In the genomic region with DNA sequence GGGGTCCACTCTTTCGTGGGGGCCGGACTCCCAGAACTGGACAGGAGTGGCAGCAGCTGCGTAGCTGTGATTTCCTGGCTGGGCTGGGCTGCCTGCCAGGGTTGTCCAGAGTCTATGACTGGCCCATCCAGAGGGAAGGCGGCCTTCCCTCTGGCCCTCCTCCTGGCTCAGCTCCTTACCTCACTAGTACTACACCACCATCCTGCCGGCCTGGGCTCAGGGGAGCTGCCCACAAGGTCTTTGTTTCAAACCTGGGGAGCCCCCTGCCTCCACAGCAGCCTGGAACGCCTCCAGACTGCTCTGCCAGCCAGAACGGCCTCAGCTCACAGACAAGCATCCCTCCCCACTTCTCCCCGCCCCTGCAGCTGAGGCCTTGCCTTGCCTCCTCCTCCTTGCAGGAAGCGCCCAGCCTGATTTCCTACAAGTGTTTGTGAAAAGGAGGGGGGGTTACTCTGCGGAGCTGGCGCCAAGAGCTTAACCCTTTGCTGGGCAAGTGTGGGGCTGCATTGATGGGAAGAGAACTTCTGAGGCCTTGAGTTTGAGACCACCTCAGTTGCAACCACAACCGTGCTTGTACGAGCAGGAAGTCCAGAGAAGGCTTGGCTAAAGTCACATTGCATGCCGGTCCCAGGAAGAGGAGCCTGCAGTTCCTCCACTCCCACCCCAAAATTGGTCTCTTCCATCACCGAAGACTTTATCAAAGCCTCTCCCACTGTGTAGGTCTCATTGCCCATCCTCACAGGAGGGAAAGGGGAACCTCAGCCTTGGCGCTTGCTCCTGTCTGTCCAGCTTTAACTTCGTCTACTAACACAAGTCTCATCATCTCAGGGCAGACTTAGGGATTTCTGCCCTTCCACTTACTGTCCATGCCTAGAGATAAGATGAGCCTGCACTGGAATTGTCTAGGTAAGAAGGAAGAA, we compare ENCODE assay signal across 8 mouse cellular contexts. TPM values are rescaled to one million over a fixed set of nuclear protein-coding genes. Genes with fewer than 3 reads are reported as not detected.
DNase-seq lines count a peak whose midpoint lies in the region; ATAC-seq and TF ChIP-seq lines count a peak whose summit lies in the region.

Gene Akna, minus strand, starts transcription at position 315 of the 920 bp plus-strand sequence.

- peaks cover 73% of the 10 kb centered on the region for H3K4me1 ChIP-seq in heart, embryonic 10.5 days
- H3K4me1 ChIP-seq in kidney, embryonic 14.5 days (ENCODE audit: control insufficient read depth, insufficient read depth, low read length): peaks cover 44% of the 10 kb centered on the region
- 0 out of 2 replicates have a peak, but pooled peaks cover 4% of the 10 kb centered on the region for H3K4me1 ChIP-seq in midbrain, postnatal 0 days (ENCODE audit: insufficient read depth, low read length)

- H3K36me3 ChIP-seq in heart, embryonic 10.5 days: no peaks in the 10 kb centered on the region
- H3K36me3 ChIP-seq in kidney, embryonic 14.5 days (ENCODE audit: control insufficient read depth, insufficient read depth, low read length): no peaks in the 10 kb centered on the region
- H3K36me3 ChIP-seq in midbrain, postnatal 0 days (ENCODE audit: insufficient read depth, low read length): no peaks in the 10 kb centered on the region

- peaks cover 15% of the 10 kb centered on the region; the same call in 1 of the 2 replicates for H3K27me3 ChIP-seq in heart, embryonic 10.5 days (ENCODE audit: insufficient read depth, poor library complexity, severe bottlenecking)
- H3K27me3 ChIP-seq in kidney, embryonic 14.5 days (ENCODE audit: control insufficient read depth, insufficient read depth, low read length): no peaks in the 10 kb centered on the region
- no peaks in the 10 kb centered on the region for H3K27me3 ChIP-seq in midbrain, postnatal 0 days (ENCODE audit: insufficient read depth, low read length)

- 9% methylated on average over 17 of the region's 17 CpGs for WGBS in heart, embryonic 10.5 days
- 9% methylated on average over 17 of the region's 17 CpGs for WGBS in kidney, embryonic 14.5 days
- WGBS in midbrain, postnatal 0 days: 21% methylated on average over 17 of the region's 17 CpGs

- TF ChIP-seq CTCF in midbrain, postnatal 0 days (IDR thresholded peaks at IDR 0.05): no peak

- H3K4me2 ChIP-seq in kidney, embryonic 14.5 days (replicated peaks; ENCODE audit: low read depth, low read length): peak within 1 kb of the TSS; percentile 62
- peak within 1 kb of the TSS; percentile 21; the same call in 1 of the 2 replicates for H3K4me2 ChIP-seq in midbrain, postnatal 0 days (ENCODE audit: low read depth, low read length, poor library complexity, severe bottlenecking)

- H3K4me3 ChIP-seq in heart, embryonic 10.5 days: peak within 1 kb of the TSS; percentile 45
- peak within 1 kb of the TSS; percentile 36 for H3K4me3 ChIP-seq in kidney, embryonic 14.5 days (ENCODE audit: low read length)
- no peak within 1 kb of the TSS for H3K4me3 ChIP-seq in midbrain, postnatal 0 days (ENCODE audit: low read depth, low read length)

- H3K9ac ChIP-seq in kidney, embryonic 14.5 days (ENCODE audit: low read depth, low read length): peak within 1 kb of the TSS; percentile 54
- H3K9ac ChIP-seq in midbrain, postnatal 0 days (replicated peaks; ENCODE audit: low read length, poor library complexity, severe bottlenecking): no peak within 1 kb of the TSS

- H3K27ac ChIP-seq in heart, embryonic 10.5 days: peak within 1 kb of the TSS; percentile 87
- H3K27ac ChIP-seq in kidney, embryonic 14.5 days (ENCODE audit: low read depth, low read length): peak within 1 kb of the TSS; percentile 88
- H3K27ac ChIP-seq in midbrain, postnatal 0 days (ENCODE audit: low read depth, low read length): peak within 1 kb of the TSS; percentile 8; the same call in 1 of the 2 replicates

- no peaks in the 10 kb centered on the region for H3K9me3 ChIP-seq in heart, embryonic 10.5 days
- H3K9me3 ChIP-seq in kidney, embryonic 14.5 days (ENCODE audit: control insufficient read depth, low read length): no peaks in the 10 kb centered on the region
- no peaks in the 10 kb centered on the region for H3K9me3 ChIP-seq in midbrain, postnatal 0 days (ENCODE audit: low read length)

- peak; percentile 28; the same call in 1 of the 2 replicates for ATAC-seq in erythroblast, adult 5-6 weeks (replicated peaks; ENCODE audit: low FRiP score, poor library complexity, severe bottlenecking)
- peak; percentile 90 for ATAC-seq in kidney, embryonic 14.5 days (ENCODE audit: low FRiP score, low TSS enrichment)
- peak; percentile 71 for ATAC-seq in midbrain, postnatal 0 days (ENCODE audit: low FRiP score)

- DNase-seq in cerebellum, adult 11 months: peak; percentile 14
- DNase-seq in cerebellum, adult 9-11 months: no peak
- peak; percentile 92 for DNase-seq in heart, embryonic 10.5 days (ENCODE audit: low spot score)
- DNase-seq in liver: peak; percentile 74
- peak; percentile 91 for DNase-seq in midbrain, postnatal 0 days (ENCODE audit: low spot score)
- peak; percentile 86 to 88 for DNase-seq in spleen, postnatal 36 days (ENCODE audit: low spot score in 2 of 2)

RNA-seq across cellular contexts. Expression of gene Akna, which starts in this region (rescaled TPM):
- total RNA-seq in erythroblast, adult 5-6 weeks (2015; ENCODE audit: low replicate concordance): 16.9 and 18.4 TPM in 2 replicates
- total RNA-seq in erythroblast, adult 5-6 weeks (2017; ENCODE audit: low replicate concordance): 8.2 and 9.5 TPM in 2 replicates
- polyA plus RNA-seq in heart, embryonic 10.5 days (2016; fragmentation: Nextera tagmentation; extraction: Ambion mirVana): 4.6 and 9.0 TPM in 2 replicates
- polyA plus RNA-seq in kidney, embryonic 14.5 days (2014; fragmentation: Nextera tagmentation; extraction: Ambion mirVana): 4.1 and 7.3 TPM in 2 replicates
- total RNA-seq in midbrain, postnatal 0 days (2014; rRNA removed): 4.4 and 5.3 TPM in 2 replicates
- polyA plus RNA-seq in midbrain, postnatal 0 days (2015; fragmentation: Nextera tagmentation; extraction: Ambion mirVana): 1.9 and 2.1 TPM in 2 replicates

Comparison
In these comparisons a context has a peak if more than half of its experiments do, and no peak if none do; other contexts are left out.
1. ATAC-seq: peak in every context shown above with its lines; median percentile 90 in kidney, embryonic 14.5 days; 71 in midbrain, postnatal 0 days; 28 in erythroblast, adult 5-6 weeks.
2. H3K27ac ChIP-seq: peak in every context shown above with its lines; median percentile 88 in kidney, embryonic 14.5 days; 87 in heart, embryonic 10.5 days; 8 in midbrain, postnatal 0 days.